Mouse (Mus musculus) colon, adult 2 months (tissue): ENCODE data around the gene Trip12. TPM values are rescaled to one million over a fixed set of nuclear protein-coding genes. Genes with fewer than 3 reads are reported as not detected.

Source experiments
- polyA plus RNA-seq: library from polyadenylated mRNA; depleted of rRNA; stranded (reverse); fragments of >200 nt; gene quantifications from 2 replicates; pipeline ENCODE4 v1.2.3, GENCODE M21; 2012; rRNA removed

Trip12 gene
- polyA plus RNA-seq: 8.2 and 14.0 TPM in 2 replicates

DNA sequence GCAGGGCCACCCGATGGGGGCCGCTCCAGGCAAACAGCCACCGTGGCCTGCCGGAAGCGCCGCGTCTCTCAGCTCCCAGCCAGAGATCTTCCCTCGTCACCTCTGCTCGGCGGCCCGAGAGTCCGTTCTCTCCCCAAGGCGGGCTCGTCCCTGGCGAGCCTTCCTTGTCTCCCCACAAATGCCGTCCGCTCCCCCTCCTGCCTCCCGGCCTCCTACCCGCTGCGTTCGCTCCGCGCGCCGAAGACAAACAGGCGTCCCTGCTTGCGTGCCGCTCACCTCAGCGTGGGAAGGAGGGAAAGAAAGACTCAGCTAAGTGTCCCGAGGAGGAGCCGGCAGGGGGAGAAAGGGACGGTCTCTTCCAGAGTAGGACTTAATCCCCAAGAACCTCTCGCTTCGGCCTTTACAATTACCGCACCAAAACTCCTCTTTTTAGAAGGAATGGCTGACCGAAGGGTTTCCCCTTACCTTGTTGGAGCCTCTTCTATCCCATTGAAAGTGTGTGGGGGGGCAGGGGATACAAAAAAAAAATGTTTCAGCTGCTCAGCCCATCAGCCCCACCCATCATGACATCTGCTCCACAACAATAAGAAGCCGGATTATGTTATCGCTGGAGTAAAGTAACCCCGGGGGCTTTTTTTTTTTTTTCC, at the start of gene Trip12:
TSS of gene Trip12 (minus strand) at position 499 of the 647 bp plus-strand sequence.

DNA sequence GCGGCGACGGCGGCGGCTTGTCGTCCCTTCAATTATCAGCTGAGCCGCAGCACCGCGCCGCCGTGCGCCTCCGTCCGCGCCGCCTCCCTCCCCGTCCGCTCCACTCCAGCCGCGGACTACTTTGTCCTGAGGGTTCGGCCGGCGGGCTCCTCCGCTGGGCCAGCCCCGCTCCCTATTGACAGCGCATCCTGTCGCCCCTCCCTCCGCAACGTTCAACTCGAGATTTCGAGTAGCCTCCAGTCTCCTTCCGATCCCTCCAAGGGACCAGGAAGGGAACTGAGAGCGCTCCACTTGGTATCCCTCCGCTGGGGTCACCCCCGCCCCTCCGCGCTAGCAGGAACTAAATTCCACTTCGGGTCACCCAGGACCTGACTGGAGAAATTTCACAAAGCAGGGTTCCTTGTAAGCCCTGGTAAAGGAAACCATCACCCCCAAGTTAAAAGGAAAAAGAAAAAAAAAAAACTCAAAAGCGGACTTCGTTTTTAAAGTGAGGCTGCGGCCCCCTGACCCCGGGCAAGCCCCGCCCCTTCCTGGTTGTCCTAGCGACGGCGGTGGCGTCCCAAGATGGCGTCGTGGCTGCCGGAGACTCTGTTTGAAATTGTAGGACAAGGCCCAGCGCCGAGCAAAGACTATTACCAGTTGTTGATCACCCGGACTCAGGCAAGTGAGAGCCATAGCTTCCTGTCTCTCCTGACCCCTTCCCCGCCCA, 853 bp downstream of the Trip12 start, which contains the start of gene Fbxo36:
TSS of gene Fbxo36 (plus strand) at position 533 of the 709 bp plus-strand sequence.

DNA sequence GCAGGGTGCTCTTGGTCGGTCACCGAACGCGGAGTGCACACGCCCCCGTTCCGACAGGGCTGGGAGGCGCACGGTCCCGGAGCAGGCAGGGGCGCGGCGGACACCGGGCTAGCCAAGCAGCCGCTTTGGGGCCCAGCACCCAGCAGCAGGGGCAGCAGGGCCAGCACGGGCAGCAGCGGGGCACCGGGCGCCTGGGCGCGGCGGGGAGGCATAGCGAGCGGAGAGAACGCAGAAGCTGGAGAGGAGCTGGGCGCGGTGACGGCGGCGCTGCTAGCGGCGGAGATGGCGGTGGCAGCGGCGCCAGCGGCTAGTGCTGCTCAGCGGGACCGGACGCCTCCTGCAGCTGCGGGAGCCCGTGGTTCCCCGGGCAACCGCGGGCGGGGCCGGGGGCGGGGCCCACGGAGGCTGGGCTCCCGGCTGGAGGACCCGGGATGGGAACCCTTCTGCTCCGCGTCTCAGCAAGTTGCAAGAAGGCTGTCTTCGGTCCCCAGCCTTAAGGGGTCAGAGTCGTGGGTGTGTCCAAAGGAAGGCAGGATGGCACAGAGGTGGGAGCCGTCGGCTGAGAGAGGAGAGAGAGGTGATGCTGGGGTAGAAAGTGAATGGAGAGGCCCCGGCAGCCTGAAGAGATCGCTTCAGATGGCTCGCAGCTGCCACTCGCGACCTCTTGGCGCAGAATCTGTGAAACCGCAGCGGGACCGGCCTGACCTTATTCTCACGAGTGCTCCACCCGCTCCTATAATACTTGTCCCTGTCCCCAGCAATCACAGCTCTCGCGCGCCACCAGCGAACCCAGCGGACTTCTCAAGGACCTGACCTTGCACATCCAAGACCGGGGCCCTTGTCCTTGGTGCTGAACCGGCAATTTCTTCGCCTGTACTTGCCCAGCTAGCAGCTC, 144.6 kb downstream of the Trip12 start, which contains the start of gene Dner:
TSS of gene Dner (minus strand) at position 705 of the 895 bp plus-strand sequence.

Other genes with a start within 250 kb of the Trip12 start
- 5.9 and 6.7 TPM in 2 replicates for gene Dner, start 144.3 kb downstream of the Trip12 start, polyA plus RNA-seq
- gene Fbxo36, start 675 bp downstream of the Trip12 start, polyA plus RNA-seq: 5.8 and 6.2 TPM in 2 replicates
- 0.03 TPM in 1 of 2 replicates, not detected in the other for gene Slc16a14, start 94.6 kb upstream of the Trip12 start, polyA plus RNA-seq